8 mouse cellular contexts compared by ENCODE assay signal in genomic region chr19:56774971-56775892, GRCm38 (mm10). TPM values are rescaled to one million over a fixed set of nuclear protein-coding genes. Genes with fewer than 3 reads are reported as not detected.
DNase-seq lines count a peak whose midpoint lies in the region; ATAC-seq and TF ChIP-seq lines count a peak whose summit lies in the region.

No protein-coding gene starts in this region.

- intact Hi-C loops in left cerebral cortex, adult 2 months (cut with DNase I) = loop anchor here (2.0 kb wide), 1 partner anchor 54 kb away; no protein-coding TSS in a partner anchor
- intact Hi-C loops in gastrocnemius, postnatal 36 days (cut with DNase I) = loop anchor here (5.0 kb wide), 1 partner anchor 353 kb away; no protein-coding TSS in a partner anchor

- H3K36me3 ChIP-seq in forebrain, embryonic 13.5 days (ENCODE audit: poor library complexity, severe bottlenecking) = no peaks in the 10 kb centered on the region
- H3K36me3 ChIP-seq in intestine, embryonic 15.5 days = no peaks in the 10 kb centered on the region
- no peaks in the 10 kb centered on the region for H3K36me3 ChIP-seq in neural tube, embryonic 12.5 days

- WGBS in forebrain, embryonic 13.5 days = 38% methylated on average over 24 of the region's 24 CpGs
- 42% methylated on average over 24 of the region's 24 CpGs for WGBS in intestine, embryonic 15.5 days
- 35% methylated on average over 24 of the region's 24 CpGs for WGBS in neural tube, embryonic 12.5 days

- H3K4me1 ChIP-seq in forebrain, embryonic 13.5 days = peaks cover 35% of the 10 kb centered on the region
- H3K4me1 ChIP-seq in intestine, embryonic 15.5 days (replicated peaks) = peaks cover 16% of the 10 kb centered on the region
- peaks cover 7% of the 10 kb centered on the region; the same call in 1 of the 2 replicates for H3K4me1 ChIP-seq in neural tube, embryonic 12.5 days

- no peak for DNase-seq in left cerebral cortex, adult 2 months (ENCODE audit: extremely low spot score in 1 of 2, low spot score in 2 of 2)
- no peak for DNase-seq in left cerebral cortex, adult 11 months (ENCODE audit: low spot score)
- DNase-seq in gastrocnemius, postnatal 36 days = no peak
- DNase-seq in spleen, postnatal 10 days (ENCODE audit: low spot score in 2 of 2) = no peak
- no peak for DNase-seq in urinary bladder, postnatal 14 days (ENCODE audit: low spot score)

- H3K4me2 ChIP-seq in forebrain, embryonic 13.5 days = peak overlapping the region; percentile 55
- H3K4me2 ChIP-seq in intestine, embryonic 15.5 days (replicated peaks) = peak overlapping the region; percentile 67
- peak overlapping the region; percentile 59 for H3K4me2 ChIP-seq in neural tube, embryonic 12.5 days (replicated peaks)

- peak overlapping the region; percentile 22; the same call in 1 of the 2 replicates for H3K4me3 ChIP-seq in left cerebral cortex, adult 2 months
- peak overlapping the region; percentile 20 for H3K4me3 ChIP-seq in forebrain, embryonic 13.5 days
- peak overlapping the region; percentile 22 for H3K4me3 ChIP-seq in intestine, embryonic 15.5 days (replicated peaks)
- no peak overlapping the region for H3K4me3 ChIP-seq in neural tube, embryonic 12.5 days

- peak overlapping the region; percentile 41; the same call in 1 of the 2 replicates for H3K9ac ChIP-seq in forebrain, embryonic 13.5 days
- H3K9ac ChIP-seq in intestine, embryonic 15.5 days = no peak overlapping the region
- H3K9ac ChIP-seq in neural tube, embryonic 12.5 days = peak overlapping the region; percentile 23; the same call in 1 of the 2 replicates

- peaks cover 30% of the 10 kb centered on the region for H3K27me3 ChIP-seq in forebrain, embryonic 13.5 days
- H3K27me3 ChIP-seq in intestine, embryonic 15.5 days (replicated peaks) = peaks cover 4% of the 10 kb centered on the region
- H3K27me3 ChIP-seq in neural tube, embryonic 12.5 days (replicated peaks) = peaks cover 19% of the 10 kb centered on the region

- no peak for ATAC-seq in forebrain, embryonic 13.5 days
- no peak for ATAC-seq in intestine, embryonic 15.5 days
- ATAC-seq in neural tube, embryonic 12.5 days (ENCODE audit: low FRiP score, low read depth) = no peak

- no peak overlapping the region for H3K27ac ChIP-seq in left cerebral cortex, adult 2 months
- H3K27ac ChIP-seq in forebrain, embryonic 13.5 days = no peak overlapping the region
- no peak overlapping the region for H3K27ac ChIP-seq in intestine, embryonic 15.5 days
- no peak overlapping the region for H3K27ac ChIP-seq in neural tube, embryonic 12.5 days

- TF ChIP-seq CTCF in left cerebral cortex, adult 2 months (IDR thresholded peaks at IDR 0.05) = no peak

- H3K9me3 ChIP-seq in forebrain, embryonic 13.5 days (replicated peaks) = no peaks in the 10 kb centered on the region
- no peaks in the 10 kb centered on the region for H3K9me3 ChIP-seq in intestine, embryonic 15.5 days
- H3K9me3 ChIP-seq in neural tube, embryonic 12.5 days = no peaks in the 10 kb centered on the region

RNA-seq across cellular contexts. Expression of gene Ccdc186, which starts 46.8 kb away (rescaled TPM):
- total RNA-seq in left cerebral cortex, adult 2 months (2021) = 10 to 100 TPM; 55.1 to 66.5 TPM
- polyA plus RNA-seq in forebrain, embryonic 13.5 days (2015; fragmentation: Nextera tagmentation; extraction: Ambion mirVana) = 25.1 and 26.4 TPM in 2 replicates
- 15.6 and 19.2 TPM in 2 replicates for polyA plus RNA-seq in intestine, embryonic 15.5 days (2015; fragmentation: Nextera tagmentation; extraction: Ambion mirVana)
- polyA plus RNA-seq in neural tube, embryonic 12.5 days (2016; fragmentation: Nextera tagmentation; extraction: Ambion mirVana) = 24.7 and 25.1 TPM in 2 replicates
- total RNA-seq in gastrocnemius, postnatal 36 days (2021) = 10 to 100 TPM; 19.1 to 19.3 TPM

RNA-seq across cellular contexts. Expression of gene Tdrd1, which starts 50.8 kb away (rescaled TPM):
- under 1 TPM; 0.38 to 0.47 TPM for total RNA-seq in left cerebral cortex, adult 2 months (2021)
- 0.19 and 0.31 TPM in 2 replicates for polyA plus RNA-seq in forebrain, embryonic 13.5 days (2015; fragmentation: Nextera tagmentation; extraction: Ambion mirVana)
- polyA plus RNA-seq in intestine, embryonic 15.5 days (2015; fragmentation: Nextera tagmentation; extraction: Ambion mirVana) = 0.98 and 1.2 TPM in 2 replicates
- 0.76 and 0.78 TPM in 2 replicates for polyA plus RNA-seq in neural tube, embryonic 12.5 days (2016; fragmentation: Nextera tagmentation; extraction: Ambion mirVana)
- not detected for total RNA-seq in gastrocnemius, postnatal 36 days (2021)

RNA-seq across cellular contexts. Expression of gene Adrb1, which starts 53.2 kb away (rescaled TPM):
- total RNA-seq in left cerebral cortex, adult 2 months (2021) = 10 to 100 TPM; 46.7 to 50.8 TPM
- 0.39 and 0.77 TPM in 2 replicates for polyA plus RNA-seq in forebrain, embryonic 13.5 days (2015; fragmentation: Nextera tagmentation; extraction: Ambion mirVana)
- 0.75 and 1.1 TPM in 2 replicates for polyA plus RNA-seq in intestine, embryonic 15.5 days (2015; fragmentation: Nextera tagmentation; extraction: Ambion mirVana)
- polyA plus RNA-seq in neural tube, embryonic 12.5 days (2016; fragmentation: Nextera tagmentation; extraction: Ambion mirVana) = 0.30 and 0.54 TPM in 2 replicates
- under 1 TPM; 0.15 to 0.20 TPM for total RNA-seq in gastrocnemius, postnatal 36 days (2021)
